Mouse (Mus musculus): ENCODE data around the gene Zfp131. TPM values are rescaled to one million over a fixed set of nuclear protein-coding genes. Genes with fewer than 3 reads are reported as not detected.

Gene Zfp131
- total RNA-seq, 2 experiments from 2014 or later, result 19.4 to 20.5 TPM

GRCm38 (mm10) chr13:119755681-119756471 is 34.8 kb downstream of the Zfp131 start, which contains the start of gene Nim1k:
TSS of gene Nim1k (minus strand) at chr13:119755882.
- peak; percentile 84 for DNase-seq (ENCODE audit: low spot score)

- DNase-seq (ENCODE audit: low spot score), result no peak
Measured at GRCm38 (mm10) chr13:119755141-119755547, 35.5 kb downstream of the Zfp131 start.

- DNase-seq (ENCODE audit: low spot score), result no peak
Measured at GRCm38 (mm10) chr13:119754635-119755020, 36.1 kb downstream of the Zfp131 start.

GRCm38 (mm10) chr13:119753859-119754634 is 36.6 kb downstream of the Zfp131 start:
- no peak for DNase-seq (ENCODE audit: low spot score)

GRCm38 (mm10) chr13:119746930-119747329 is 43.8 kb downstream of the Zfp131 start:
- DNase-seq (ENCODE audit: low spot score), result no peak

GRCm38 (mm10) chr13:119743470-119743869 is 47.2 kb downstream of the Zfp131 start:
- DNase-seq (ENCODE audit: low spot score), result no peak

- no peak for DNase-seq (ENCODE audit: low spot score)
Measured at GRCm38 (mm10) chr13:119742711-119743415, 47.8 kb downstream of the Zfp131 start.

- DNase-seq (ENCODE audit: low spot score), result no peak
Measured at GRCm38 (mm10) chr13:119741390-119742237, 49.1 kb downstream of the Zfp131 start.

GRCm38 (mm10) chr13:119731448-119731847 is 59.2 kb downstream of the Zfp131 start:
- no peak for DNase-seq (ENCODE audit: low spot score)

GRCm38 (mm10) chr13:119729406-119729805 is 61.3 kb downstream of the Zfp131 start:
- no peak for DNase-seq (ENCODE audit: low spot score)

GRCm38 (mm10) chr13:119727608-119728387 is 62.9 kb downstream of the Zfp131 start:
- no peak for DNase-seq (ENCODE audit: low spot score)

- DNase-seq (ENCODE audit: low spot score), result no peak
Measured at GRCm38 (mm10) chr13:119724541-119724940, 66.1 kb downstream of the Zfp131 start.

GRCm38 (mm10) chr13:119723368-119723767 is 67.3 kb downstream of the Zfp131 start:
- DNase-seq (ENCODE audit: low spot score), result no peak

GRCm38 (mm10) chr13:119722447-119722846 is 68.2 kb downstream of the Zfp131 start:
- no peak for DNase-seq (ENCODE audit: low spot score)

- DNase-seq (ENCODE audit: low spot score), result no peak
Measured at GRCm38 (mm10) chr13:119716105-119716504, 74.6 kb downstream of the Zfp131 start.

Other genes starting within 250 kb of the Zfp131 start
- gene Ccl28, start 167.1 kb downstream of the Zfp131 start, total RNA-seq (2021), result under 1 TPM; 0.48 to 0.71 TPM
- 10 to 100 TPM; 23.7 to 26.7 TPM for gene Hmgcs1, start 100.5 kb downstream of the Zfp131 start, total RNA-seq (2021)
- 1 to 10 TPM; 1.3 to 1.6 TPM for gene Nim1k, start 35.0 kb downstream of the Zfp131 start, total RNA-seq (2021)
- gene AF067063, start 39.3 kb upstream of the Zfp131 start, total RNA-seq (2021), result not detected
- not detected for gene D13Ertd608e, start 45.1 kb upstream of the Zfp131 start, total RNA-seq (2021)
- not detected for gene Tcstv1, start 103.9 kb upstream of the Zfp131 start, total RNA-seq (2021)
- not detected for gene Gm21761, start 138.4 kb upstream of the Zfp131 start, total RNA-seq (2021)
- gene B020031M17Rik, start 159.9 kb upstream of the Zfp131 start, total RNA-seq (2021), result not detected
- not detected for gene Gm36079, start 236.1 kb upstream of the Zfp131 start, total RNA-seq (2021)

All from gastrocnemius, adult 18-20 months (tissue).